Mouse (Mus musculus) small intestine, adult 2 months (tissue): ENCODE data around the gene 1700016H13Rik. TPM values are rescaled to one million over a fixed set of nuclear protein-coding genes. Genes with fewer than 3 reads are reported as not detected.

Experiments used
- H3K27ac ChIP-seq: fragments of 200-500 bp; 2 replicates; pipeline ENCODE4 v1.5.1; 2012; ENCODE audit warnings: low read depth, low read length, control low read depth, inconsistent platforms; ENCODE audit not compliant: insufficient read depth
- H3K27me3 ChIP-seq: fragments of 200-500 bp; 2 replicates; pipeline ENCODE4 v1.6.1; 2012; ENCODE audit warnings: mild to moderate bottlenecking, moderate library complexity, low read length, inconsistent platforms; ENCODE audit not compliant: control insufficient read depth, insufficient read depth
- H3K36me3 ChIP-seq: fragments of 200-500 bp; 2 replicates; pipeline ENCODE4 v1.6.1; 2012; ENCODE audit warnings: mild to moderate bottlenecking, low read length, control low read depth, inconsistent platforms; ENCODE audit not compliant: control insufficient read depth, insufficient read depth
- H3K4me1 ChIP-seq: fragments of 200-500 bp; 2 replicates; pipeline ENCODE4 v1.6.1; 2012; ENCODE audit warnings: low read length, inconsistent platforms, mixed read lengths; ENCODE audit not compliant: control insufficient read depth, insufficient read depth, insufficient read length
- H3K4me3 ChIP-seq: fragments of 200-500 bp; 2 replicates; pipeline ENCODE4 v1.5.1; 2012; ENCODE audit warnings: low read depth, mild to moderate bottlenecking, control low read depth, inconsistent platforms, low read length, moderate library complexity
- CTCF ChIP-seq: fragments of 200-500 bp; IDR thresholded peaks from 2 replicates; pipeline ENCODE4 v1.5.1; 2012; ENCODE audit warnings: low read depth, mild to moderate bottlenecking, control low read depth, inconsistent platforms, low read length, moderate library complexity, mixed read lengths; ENCODE audit not compliant: insufficient replicate concordance, insufficient read length; ENCODE audit errors: extremely low read depth
- POLR2A ChIP-seq: fragments of 200-500 bp; IDR thresholded peaks from 2 replicates; pipeline ENCODE4 v1.6.1; 2012; ENCODE audit warnings: low read depth, mild to moderate bottlenecking, control low read depth, inconsistent platforms, low read length, moderate library complexity
- WGBS: fragments of 180-500 bp; shearing (Covaris S2); methylation state at CpG from one replicate; pipeline ENCODE4 v1.1.7; 2018; 5-methylcytosine and 5-hydroxymethylcytosine counted together
- polyA plus RNA-seq: library from polyadenylated mRNA; depleted of rRNA; stranded (reverse); fragments of >200 nt; gene quantifications from 2 replicates; pipeline ENCODE4 v1.2.3, GENCODE M21; 2012; rRNA removed

1700016H13Rik gene
- polyA plus RNA-seq: not detected in 2 replicates

GRCm38 (mm10) chr5:103655346-103656118 lies at the start of gene 1700016H13Rik:
1700016H13Rik (minus strand) TSS chr5:103656010.
- 3% methylated on average over 55 of the region's 56 CpGs for WGBS
- peak within 1 kb of the TSS; percentile 57 for H3K4me3 ChIP-seq
- no peaks in the 10 kb centered on the region for H3K36me3 ChIP-seq
- no peaks in the 10 kb centered on the region for H3K27me3 ChIP-seq
- H3K27ac ChIP-seq: no peak within 1 kb of the TSS
- TF ChIP-seq CTCF (peak; percentile 50; the same call in 1 of the 2 replicates), POLR2A (no peak)
- H3K4me1 ChIP-seq: peaks cover 3% of the 10 kb centered on the region

- H3K4me1 ChIP-seq: peaks cover 6% of the 10 kb centered on the region; the same call in 1 of the 2 replicates
- TF ChIP-seq CTCF (no peak), POLR2A (no peak)
- 95% methylated on average over 4 of the region's 4 CpGs for WGBS
Observed at GRCm38 (mm10) chr5:103705331-103705730, 49.5 kb upstream of the 1700016H13Rik start.

GRCm38 (mm10) chr5:103702527-103702926 lies 46.7 kb upstream of the 1700016H13Rik start:
- WGBS: 63% methylated on average over 6 of the region's 6 CpGs
- Histone ChIP-seq H3K27ac (no peak overlapping the region), H3K27me3 (no peaks in the 10 kb centered on the region), H3K4me3 (no peak overlapping the region), H3K36me3 (0 out of 2 replicates have a peak, but pooled peaks cover 1% of the 10 kb centered on the region), H3K4me1 (no peaks in the 10 kb centered on the region)
- TF ChIP-seq POLR2A (no peak), CTCF (no peak)

More at GRCm38 (mm10) chr5:103705331-103705730, 49.5 kb upstream of the 1700016H13Rik start:
- Histone ChIP-seq H3K36me3 (0 out of 2 replicates have a peak, but pooled peaks cover 1% of the 10 kb centered on the region), H3K27ac (no peak overlapping the region), H3K4me3 (no peak overlapping the region), H3K27me3 (no peaks in the 10 kb centered on the region)

DNA sequence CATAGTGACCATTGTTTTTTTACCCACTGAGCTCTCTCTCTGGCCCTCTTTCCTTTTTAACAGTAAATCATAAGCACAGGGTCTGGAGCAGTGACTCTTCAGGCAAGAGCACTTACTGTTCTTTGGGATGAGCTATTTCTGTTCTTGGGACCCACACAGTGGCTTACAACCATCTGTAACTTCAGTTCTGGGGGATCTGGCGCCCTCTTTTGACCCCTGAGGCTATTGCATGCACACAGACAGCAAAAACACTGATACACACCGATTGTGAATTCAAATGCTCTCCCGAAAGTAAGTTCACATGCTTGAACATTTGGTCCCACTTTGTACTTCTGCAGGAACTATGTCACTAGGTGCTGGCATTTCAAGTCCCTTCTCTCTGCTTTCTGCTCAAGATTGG lies 45.7 kb upstream of the 1700016H13Rik start:
- Histone ChIP-seq H3K4me1 (no peaks in the 10 kb centered on the region), H3K27me3 (no peaks in the 10 kb centered on the region), H3K27ac (no peak overlapping the region), H3K36me3 (0 out of 2 replicates have a peak, but pooled peaks cover 1% of the 10 kb centered on the region), H3K4me3 (no peak overlapping the region)
- 78% methylated on average over 3 of the region's 3 CpGs for WGBS
- TF ChIP-seq POLR2A: no peak
- TF ChIP-seq CTCF: no peak

DNA sequence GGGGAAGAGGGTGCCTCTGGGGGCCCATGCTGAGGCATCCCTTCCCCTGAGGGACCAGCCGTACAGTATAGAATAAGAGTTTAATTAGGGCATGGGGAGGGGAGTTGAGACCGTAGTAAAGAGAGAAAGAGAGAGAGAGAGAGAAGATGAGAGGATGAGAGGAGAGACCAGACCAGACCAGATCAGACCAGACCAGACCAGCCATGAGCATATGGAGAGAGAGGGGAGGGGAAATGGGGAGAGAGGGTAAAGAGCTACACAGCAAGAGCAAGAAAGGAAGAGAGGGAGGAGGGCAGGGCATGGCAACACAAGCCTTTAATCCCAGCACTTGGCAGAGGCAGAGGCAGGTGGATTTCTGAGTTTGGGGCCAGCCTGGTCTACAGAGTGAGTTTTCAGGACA lies 44.9 kb upstream of the 1700016H13Rik start:
- WGBS: 87% methylated on average over 2 of the region's 2 CpGs
- Histone ChIP-seq H3K27me3 (no peaks in the 10 kb centered on the region), H3K4me1 (no peaks in the 10 kb centered on the region), H3K36me3 (0 out of 2 replicates have a peak, but pooled peaks cover 1% of the 10 kb centered on the region), H3K27ac (no peak overlapping the region), H3K4me3 (no peak overlapping the region)
- TF ChIP-seq POLR2A (no peak), CTCF (no peak)

DNA sequence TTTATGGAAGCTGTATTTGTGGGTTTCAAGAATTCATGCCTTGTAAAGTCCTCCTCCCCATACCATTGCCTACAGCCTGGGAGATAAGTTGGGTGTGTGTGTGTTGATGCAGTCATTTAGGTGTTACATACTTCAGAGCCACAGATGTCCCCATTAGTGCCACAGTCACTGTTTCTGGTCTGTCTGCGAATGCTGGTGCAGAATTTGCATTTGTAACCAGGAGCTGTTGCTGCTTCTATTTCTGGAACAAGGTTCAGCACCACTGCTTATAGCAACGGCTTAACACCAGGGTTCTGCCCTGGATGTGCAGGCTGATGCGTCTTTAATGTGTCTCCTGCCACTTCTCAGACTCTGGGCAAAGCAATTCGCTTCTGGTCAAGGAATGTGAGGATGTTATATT lies 43.7 kb upstream of the 1700016H13Rik start:
- H3K36me3 ChIP-seq: 0 out of 2 replicates have a peak, but pooled peaks cover 1% of the 10 kb centered on the region
- 69% methylated on average over 4 of the region's 4 CpGs for WGBS
- TF ChIP-seq POLR2A (no peak), CTCF (no peak)
- no peak overlapping the region for H3K4me3 ChIP-seq
- no peaks in the 10 kb centered on the region for H3K27me3 ChIP-seq
- H3K4me1 ChIP-seq: no peaks in the 10 kb centered on the region
- H3K27ac ChIP-seq: no peak overlapping the region

DNA sequence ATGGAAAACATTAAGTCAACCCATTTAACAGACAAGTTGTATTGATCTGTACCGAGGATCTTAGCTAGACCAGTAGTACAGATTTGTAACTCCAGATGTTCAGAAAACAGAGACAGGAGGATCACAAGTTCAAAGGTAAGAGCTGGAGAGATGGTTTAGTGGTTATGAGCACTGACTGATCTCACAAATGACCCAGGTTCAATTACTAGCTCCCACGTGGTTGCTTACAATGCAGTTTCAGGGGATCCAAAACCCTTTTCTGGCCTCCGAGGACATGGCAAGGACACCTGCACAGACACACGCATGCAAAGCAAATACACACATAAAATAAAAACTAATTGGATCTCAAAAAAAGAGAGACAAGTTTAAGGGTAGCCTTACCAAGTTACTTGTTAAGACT lies 42.8 kb upstream of the 1700016H13Rik start:
- no peak overlapping the region for H3K27ac ChIP-seq
- H3K4me3 ChIP-seq: no peak overlapping the region
- 0 out of 2 replicates have a peak, but pooled peaks cover 1% of the 10 kb centered on the region for H3K36me3 ChIP-seq
- H3K27me3 ChIP-seq: no peaks in the 10 kb centered on the region
- 76% methylated on average over 4 of the region's 4 CpGs for WGBS
- TF ChIP-seq POLR2A (no peak), CTCF (no peak)
- H3K4me1 ChIP-seq: no peaks in the 10 kb centered on the region; the same call in 1 of the 2 replicates
